Mouse (Mus musculus) granulocyte monocyte progenitor cell, adult 5-6 weeks (primary cell): Measurements from ENCODE around the gene Nodal. TPM values are rescaled to one million over a fixed set of nuclear protein-coding genes. Genes with fewer than 3 reads are reported as not detected.
A peak's percentile ranks its signal among the peaks of the same experiment; 100 is the strongest.

ENCODE experiments used
- ATAC-seq: replicated peaks from 2 replicates; pipeline ENCODE4 v1.8.0; 2016; ENCODE audit warnings: mild to moderate bottlenecking, moderate TSS enrichment, inconsistent platforms; ENCODE audit not compliant: poor library complexity, severe bottlenecking
- total RNA-seq, 2 experiments: library from RNA; stranded (forward) in 1 of 2; stranded (reverse) in 1 of 2; fragments of 200-712, 200-1000 nt in 1 of 2; fragments of >200 nt in 1 of 2; fragmentation: Nextera tagmentation in 1 of 2; gene quantifications; 2 replicates each; pipeline ENCODE4 v1.2.3; 2014 to 2017

The Nodal gene
- total RNA-seq, 2 experiments from 2014 or later: not detected

- peak; percentile 68 for ATAC-seq
Observed at GRCm38 (mm10) chr10:61474344-61474743, 56.6 kb downstream of the Nodal start.

Other genes starting within 250 kb of the Nodal start
- gene Tbata, start 246.0 kb upstream of the Nodal start, total RNA-seq (2014; fragmentation: Nextera tagmentation): not detected in 2 replicates
- not detected in 2 replicates for gene Tbata, start 246.0 kb upstream of the Nodal start, total RNA-seq (2017)
- gene Adamts14, start 144.5 kb upstream of the Nodal start, total RNA-seq (2014; fragmentation: Nextera tagmentation): 0.17 TPM in 1 of 2 replicates, not detected in the other
- gene Adamts14, start 144.5 kb upstream of the Nodal start, total RNA-seq (2017): not detected in 2 replicates
- not detected in 2 replicates for gene Prf1, start 120.1 kb upstream of the Nodal start, total RNA-seq (2014; fragmentation: Nextera tagmentation)
- gene Prf1, start 120.1 kb upstream of the Nodal start, total RNA-seq (2017): not detected in 2 replicates
- not detected in 2 replicates for gene Pald1, start 34.4 kb upstream of the Nodal start, total RNA-seq (2014; fragmentation: Nextera tagmentation)
- not detected in 2 replicates for gene Pald1, start 34.4 kb upstream of the Nodal start, total RNA-seq (2017)
- gene Eif4ebp2, start 34.7 kb downstream of the Nodal start, total RNA-seq (2014; fragmentation: Nextera tagmentation): 175 and 185 TPM in 2 replicates
- 11.8 and 14.0 TPM in 2 replicates for gene Eif4ebp2, start 34.7 kb downstream of the Nodal start, total RNA-seq (2017)
- 6.6 and 11.5 TPM in 2 replicates for gene Lrrc20, start 57.8 kb downstream of the Nodal start, total RNA-seq (2014; fragmentation: Nextera tagmentation)
- gene Lrrc20, start 57.8 kb downstream of the Nodal start, total RNA-seq (2017): 4.8 and 5.6 TPM in 2 replicates
- not detected in 2 replicates for gene Npffr1, start 177.5 kb downstream of the Nodal start, total RNA-seq (2014; fragmentation: Nextera tagmentation)
- not detected in 2 replicates for gene Npffr1, start 177.5 kb downstream of the Nodal start, total RNA-seq (2017)
- 67.1 and 84.1 TPM in 2 replicates for gene Ppa1, start 230.6 kb downstream of the Nodal start, total RNA-seq (2014; fragmentation: Nextera tagmentation)
- gene Ppa1, start 230.6 kb downstream of the Nodal start, total RNA-seq (2017): 169 and 176 TPM in 2 replicates